ENCODE assay signal across 9 mouse cellular contexts in the genomic region with DNA sequence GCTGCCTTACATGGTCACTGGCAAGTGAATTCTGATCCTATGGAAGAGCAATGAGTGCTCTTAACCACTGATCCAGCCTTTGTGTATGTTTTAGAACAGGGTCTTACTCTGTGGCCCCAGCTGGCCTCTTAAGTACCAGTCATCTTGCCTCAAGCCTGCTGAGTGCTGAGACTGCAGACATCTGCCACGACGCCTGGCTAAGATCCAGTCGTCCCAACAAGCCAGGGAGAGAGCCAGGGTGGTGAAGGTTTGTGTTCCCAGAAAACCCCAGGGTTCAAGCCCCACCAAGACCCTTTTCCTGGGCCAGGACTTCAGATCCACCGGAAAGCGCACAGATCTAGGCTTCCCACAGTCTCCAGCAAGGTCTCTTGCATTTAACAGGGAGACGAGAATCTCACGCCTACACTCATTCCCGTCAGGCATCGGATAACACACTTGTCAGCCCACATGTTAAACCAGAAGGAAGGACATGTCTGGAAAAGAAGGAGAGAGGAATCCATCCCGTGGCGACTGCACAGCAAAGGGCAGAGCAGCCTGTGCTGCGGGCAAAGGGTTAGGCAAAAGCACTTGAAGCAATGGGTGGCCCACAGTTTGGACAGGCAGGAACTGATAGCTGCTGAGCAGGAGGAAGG. TPM values are rescaled to one million over a fixed set of nuclear protein-coding genes. Genes with fewer than 3 reads are reported as not detected.
DNase-seq lines count a peak whose midpoint lies in the region; ATAC-seq and TF ChIP-seq lines count a peak whose summit lies in the region.
"Had no signal": no experiment of that assay in that cellular context is flagged by ENCODE, and none has a peak within 500 bp of the region (broad histone marks: within the 10 kb centered on the region; RNA-seq: fewer than 3 reads in every experiment).

No protein-coding gene starts in this region.

- peaks cover 60% of the 10 kb centered on the region for H3K4me1 ChIP-seq in hindbrain, embryonic 10.5 days (replicated peaks)
- H3K4me1 ChIP-seq in hindbrain, embryonic 14.5 days (replicated peaks; ENCODE audit: control insufficient read depth, insufficient read depth, low read length) = peaks cover 25% of the 10 kb centered on the region
- peaks cover 37% of the 10 kb centered on the region for H3K4me1 ChIP-seq in hindbrain, embryonic 15.5 days (replicated peaks)
- no peaks in the 10 kb centered on the region for H3K4me1 ChIP-seq in cerebellum, adult 2 months (ENCODE audit: control insufficient read depth, insufficient read depth, low read length)

- TF ChIP-seq CTCF in cerebellum, adult 2 months (IDR thresholded peaks at IDR 0.05; ENCODE audit: borderline replicate concordance, insufficient read depth, low read depth, low read length) = no peak

- H3K27ac ChIP-seq in hindbrain, embryonic 10.5 days = peak overlapping the region; percentile 80
- no peak overlapping the region; the same call in 1 of the 2 replicates for H3K27ac ChIP-seq in hindbrain, embryonic 14.5 days
- H3K27ac ChIP-seq in hindbrain, embryonic 15.5 days (replicated peaks) = peak overlapping the region; percentile 17; the same call in 1 of the 2 replicates
- H3K27ac ChIP-seq in cerebellum, adult 2 months (ENCODE audit: insufficient read depth, low read length) = no peak overlapping the region
- H3K27ac ChIP-seq: liver, embryonic 14.5 days had no signal

- no peak overlapping the region; the same call in 1 of the 2 replicates for H3K4me3 ChIP-seq in hindbrain, embryonic 10.5 days
- H3K4me3 ChIP-seq in hindbrain, embryonic 14.5 days (replicated peaks; ENCODE audit: low read length) = no peak overlapping the region
- no peak overlapping the region for H3K4me3 ChIP-seq in hindbrain, embryonic 15.5 days
- no peak overlapping the region for H3K4me3 ChIP-seq in cerebellum, adult 2 months (replicated peaks; ENCODE audit: insufficient read depth, low read depth, low read length)

- TF ChIP-seq POLR2A in cerebellum, adult 2 months (IDR thresholded peaks at IDR 0.05; ENCODE audit: borderline replicate concordance, insufficient read depth, low read length) = no peak

- H3K27me3 ChIP-seq in hindbrain, embryonic 10.5 days (ENCODE audit: insufficient read depth, poor library complexity, severe bottlenecking) = no peaks in the 10 kb centered on the region
- no peaks in the 10 kb centered on the region for H3K27me3 ChIP-seq in hindbrain, embryonic 14.5 days (ENCODE audit: control insufficient read depth, insufficient read depth, low read length)
- H3K27me3 ChIP-seq in hindbrain, embryonic 15.5 days = no peaks in the 10 kb centered on the region
- H3K27me3 ChIP-seq in cerebellum, adult 2 months (ENCODE audit: control insufficient read depth, insufficient read depth, low read length) = no peaks in the 10 kb centered on the region

- DNase-seq in hindbrain, embryonic 10.5 days (ENCODE audit: low spot score) = peak; percentile 43
- no peak for DNase-seq in hindbrain, embryonic 14.5 days (ENCODE audit: low spot score)
- peak; percentile 22 to 26 for DNase-seq in right cerebral cortex, adult 2 months (ENCODE audit: low spot score in 2 of 2)
- no peak for DNase-seq in right cerebral cortex, postnatal 25 days
- DNase-seq in urinary bladder, postnatal 36 days (ENCODE audit: low spot score in 2 of 2) = no peak
- no peak for DNase-seq in cerebellum, adult 2 months
- DNase-seq: right cerebral cortex, postnatal 4 days had no signal

- H3K9me3 ChIP-seq in hindbrain, embryonic 10.5 days = no peaks in the 10 kb centered on the region
- H3K9me3 ChIP-seq in hindbrain, embryonic 14.5 days (ENCODE audit: control insufficient read depth, low read length) = no peaks in the 10 kb centered on the region
- H3K9me3 ChIP-seq in hindbrain, embryonic 15.5 days = no peaks in the 10 kb centered on the region

- no peak overlapping the region for H3K4me2 ChIP-seq in hindbrain, embryonic 14.5 days (replicated peaks)
- H3K4me2 ChIP-seq in hindbrain, embryonic 15.5 days = no peak overlapping the region

- H3K36me3 ChIP-seq in hindbrain, embryonic 10.5 days = no peaks in the 10 kb centered on the region
- no peaks in the 10 kb centered on the region for H3K36me3 ChIP-seq in hindbrain, embryonic 14.5 days (replicated peaks; ENCODE audit: control insufficient read depth, insufficient read depth)
- no peaks in the 10 kb centered on the region for H3K36me3 ChIP-seq in hindbrain, embryonic 15.5 days

- no peak; the same call in 1 of the 2 replicates for ATAC-seq in hindbrain, embryonic 14.5 days (ENCODE audit: low FRiP score)
- peak; percentile 5; the same call in 1 of the 2 replicates for ATAC-seq in hindbrain, embryonic 15.5 days (ENCODE audit: low FRiP score, low read depth)

- no peak overlapping the region for H3K9ac ChIP-seq in hindbrain, embryonic 14.5 days
- H3K9ac ChIP-seq in hindbrain, embryonic 15.5 days = no peak overlapping the region
- H3K9ac ChIP-seq: liver, embryonic 14.5 days had no signal

- 56% methylated on average over 12 of the region's 12 CpGs for WGBS in hindbrain, embryonic 10.5 days
- WGBS in hindbrain, embryonic 14.5 days = 60% methylated on average over 12 of the region's 12 CpGs
- 61% methylated on average over 12 of the region's 12 CpGs for WGBS in hindbrain, embryonic 15.5 days
- WGBS in cerebellum, adult 2 months = 43% methylated on average over 12 of the region's 12 CpGs

RNA-seq across cellular contexts. Expression of gene Mrc2, which starts 20.0 kb away (rescaled TPM):
- 19.7 and 19.8 TPM in 2 replicates for polyA plus RNA-seq in hindbrain, embryonic 10.5 days (2016; fragmentation: Nextera tagmentation; extraction: Ambion mirVana)
- polyA plus RNA-seq in hindbrain, embryonic 14.5 days (2014; fragmentation: Nextera tagmentation; extraction: Ambion mirVana) = 3.4 and 3.7 TPM in 2 replicates
- 5.8 and 6.3 TPM in 2 replicates for polyA plus RNA-seq in hindbrain, embryonic 15.5 days (2015; fragmentation: Nextera tagmentation; extraction: Ambion mirVana)
- polyA plus RNA-seq in cerebellum, adult 2 months (2012; rRNA removed) = 3.6 and 4.4 TPM in 2 replicates

Comparison
In these comparisons a context has a peak if more than half of its experiments do, and no peak if none do; other contexts are left out.
1. DNase-seq: peak in hindbrain, embryonic 10.5 days (single experiment) and right cerebral cortex, adult 2 months (2 of 2); none in hindbrain, embryonic 14.5 days (single experiment), right cerebral cortex, postnatal 25 days (single experiment), urinary bladder, postnatal 36 days (0 of 2) and cerebellum, adult 2 months (0 of 2).
2. H3K27ac ChIP-seq: peak in hindbrain, embryonic 10.5 days (single experiment) and hindbrain, embryonic 15.5 days (single experiment); none in hindbrain, embryonic 14.5 days (single experiment) and cerebellum, adult 2 months (single experiment).